Mouse (Mus musculus) megakaryocyte, embryonic 14.5 days (primary cell): ENCODE results near the gene Arfip1.

ENCODE experiments used
- FLI1 ChIP-seq: IDR thresholded peaks from 2 replicates; pipeline ENCODE4 v1.6.1; 2012; ENCODE audit warnings: low read length, inconsistent platforms, mixed read lengths
- GATA1 ChIP-seq: IDR thresholded peaks from 3 replicates; pipeline ENCODE4 v1.6.1; 2012; ENCODE audit warnings: mixed read lengths, low read length, inconsistent platforms, borderline replicate concordance

DNA sequence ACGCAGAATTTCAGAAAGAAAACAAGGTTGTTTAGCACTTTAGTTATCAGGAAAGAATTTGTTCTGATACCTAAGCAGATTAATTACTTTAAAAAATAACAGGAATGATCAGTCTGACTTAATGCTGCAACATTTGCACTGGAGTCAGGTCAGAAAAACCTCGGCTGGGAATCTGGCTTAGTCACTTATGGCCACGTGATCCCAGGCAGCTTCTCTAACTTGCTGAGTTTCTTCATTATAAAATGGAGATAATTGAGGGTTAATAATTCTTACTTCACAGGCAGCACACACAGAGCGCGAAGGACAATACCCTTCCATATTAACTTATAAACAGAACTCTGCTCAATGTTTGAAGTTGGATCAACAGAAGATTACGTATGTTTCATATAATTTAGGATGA, 45.4 kb downstream of the Arfip1 start:
- no peak for TF ChIP-seq GATA1
- TF ChIP-seq FLI1 = no peak
